Mouse (Mus musculus) ES-E14 (cell line): ENCODE data around the gene Abr.

ENCODE experiments used
- CHD2 ChIP-seq: IDR thresholded peaks from 2 replicates; pipeline ENCODE4 v1.6.1; 2014; ENCODE audit warnings: mild to moderate bottlenecking, low read depth, low read length, inconsistent platforms
- MAFK ChIP-seq: IDR thresholded peaks from 2 replicates; pipeline ENCODE4 v1.6.1; 2014; ENCODE audit warnings: mild to moderate bottlenecking, low read depth, low read length, inconsistent platforms; ENCODE audit not compliant: insufficient read depth
- ZC3H11A ChIP-seq: IDR thresholded peaks from 2 replicates; pipeline ENCODE4 v1.6.1; 2012; ENCODE audit warnings: low read depth, mild to moderate bottlenecking, inconsistent platforms, low read length, borderline replicate concordance
- ZNF384 ChIP-seq: IDR thresholded peaks from 2 replicates; pipeline ENCODE4 v1.6.1; 2012; ENCODE audit warnings: low read depth, low read length, inconsistent platforms

GRCm38 (mm10) chr11:76372534-76372933 is 249.6 kb downstream of the Abr start:
- TF ChIP-seq ZNF384 (no peak), CHD2 (no peak), MAFK (no peak), ZC3H11A (no peak)
